Mouse (Mus musculus) heart, adult 2 months (tissue): Measurements from ENCODE around the gene Olfr1033. TPM values are rescaled to one million over a fixed set of nuclear protein-coding genes. Genes with fewer than 3 reads are reported as not detected.
A peak's percentile ranks its signal among the peaks of the same experiment; 100 is the strongest.
"Not testable (repeated sequence)": the region's sequence is repeated elsewhere in the genome, so short reads cannot be mapped to it uniquely, and the experiment has no call there.

Experiments used
- DNase-seq, 2 experiments: peaks; one replicate each; pipeline ENCODE4 v3.0.0; 2021
- H3K27ac ChIP-seq: fragments of 200-600 bp; 2 replicates; pipeline ENCODE4 v1.8.1; 2022
- H3K27me3 ChIP-seq: fragments of 200-500 bp; 2 replicates; pipeline ENCODE4 v1.6.1; 2012; ENCODE audit warnings: mild to moderate bottlenecking, low read length, inconsistent platforms, mixed read lengths; ENCODE audit not compliant: control insufficient read depth, insufficient read depth
- H3K36me3 ChIP-seq: fragments of 200-500 bp; 2 replicates; pipeline ENCODE4 v1.6.1; 2012; ENCODE audit warnings: low read length, inconsistent platforms; ENCODE audit not compliant: control insufficient read depth, insufficient read depth
- H3K4me1 ChIP-seq: fragments of 200-500 bp; 2 replicates; pipeline ENCODE4 v1.6.1; 2011; ENCODE audit warnings: low read length; ENCODE audit not compliant: control insufficient read depth, insufficient read depth
- H3K4me3 ChIP-seq: fragments of 200-600 bp; 2 replicates; pipeline ENCODE4 v1.8.1; 2022
- H3K79me2 ChIP-seq: fragments of 200-500 bp; replicated peaks from 2 replicates; pipeline ENCODE4 v1.6.1; 2012; ENCODE audit warnings: mild to moderate bottlenecking, inconsistent platforms, low read length, moderate library complexity, mixed read lengths; ENCODE audit not compliant: control insufficient read depth, insufficient read depth
- H3K9ac ChIP-seq: fragments of 200-500 bp; 2 replicates; pipeline ENCODE4 v1.6.1; 2012; ENCODE audit warnings: low read depth, mild to moderate bottlenecking, control low read depth, inconsistent platforms, low read length, mixed read lengths
- CTCF ChIP-seq: fragments of 200-600 bp; IDR thresholded peaks from 2 replicates; pipeline ENCODE4 v1.8.1; 2022; ENCODE audit warnings: antibody characterized with exemption, mild to moderate bottlenecking, moderate library complexity
- EP300 ChIP-seq: fragments of 200-500 bp; IDR thresholded peaks from 2 replicates; pipeline ENCODE4 v1.6.1; 2011; ENCODE audit warnings: low read depth, low read length, control low read depth; ENCODE audit not compliant: insufficient read depth
- POLR2A ChIP-seq: fragments of 200-500 bp; IDR thresholded peaks from 2 replicates; pipeline ENCODE4 v1.6.1; 2011; ENCODE audit warnings: mild to moderate bottlenecking, low read depth, low read length, control low read depth; ENCODE audit not compliant: insufficient read depth
- WGBS: fragments of 180-500 bp; shearing (Covaris S2); methylation state at CpG from one replicate; pipeline ENCODE4 v1.1.7; 2018; 5-methylcytosine and 5-hydroxymethylcytosine counted together
- intact Hi-C: fragments of 180-260 bp; cut with DNase I; formaldehyde crosslinking; loops from one replicate; pipeline ENCODE4 v1.15.1; 2025
- long read RNA-seq: library from polyadenylated mRNA; stranded (forward); transcript quantifications from one replicate; pipeline ENCODE4 v2.0.0, GENCODE M21; 2021
- polyA plus RNA-seq: library from polyadenylated mRNA; depleted of rRNA; stranded (reverse); fragments of >200 nt; gene quantifications from 2 replicates; pipeline ENCODE4 v1.2.3, GENCODE M21; 2012; rRNA removed
- total RNA-seq, 2 experiments: library from RNA; stranded (reverse); gene quantifications; 2 replicates each; pipeline ENCODE4 v1.2.3; 2021

The Olfr1033 gene
- total RNA-seq (1 to 10 TPM; 4.7 to 7.0 TPM), polyA plus RNA-seq (1.6 and 4.5 TPM in 2 replicates)
- long read RNA-seq, partial matches to known transcripts: 0 of 14 reads
- long read RNA-seq, other reads (novel, unspliced or antisense): 14 of 14 reads

DNA sequence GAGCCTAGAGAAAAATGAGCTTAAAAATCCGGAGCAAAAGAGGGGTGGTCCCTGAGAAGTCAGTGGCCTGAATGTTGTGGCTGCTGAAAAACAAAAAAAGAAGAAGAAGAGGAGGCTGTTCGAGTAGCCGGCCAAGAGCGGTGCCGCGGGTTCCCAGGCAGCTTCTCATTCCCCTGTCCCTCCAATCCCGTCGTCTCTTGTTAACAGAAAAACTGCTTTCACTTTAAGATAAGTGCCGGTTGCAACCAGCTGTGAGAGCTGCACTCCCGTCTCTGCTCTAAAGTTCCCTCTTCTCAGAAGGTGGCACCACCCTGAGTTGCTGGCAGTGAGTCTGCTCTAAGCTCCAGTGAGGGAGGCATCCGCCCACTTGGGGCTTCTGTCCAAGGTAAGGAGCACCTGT is at the start of gene Olfr1033:
Gene Olfr1033, plus strand, starts transcription at position 228 of the 400 bp plus-strand sequence.
- H3K36me3 ChIP-seq, intact Hi-C loops, H3K4me1 ChIP-seq, H3K79me2 ChIP-seq, H3K27me3 ChIP-seq: not testable (repeated sequence)
- WGBS: 2% methylated on average over 11 of the region's 11 CpGs
- Histone ChIP-seq H3K9ac (peak within 1 kb of the TSS; percentile 57; the same call in 1 of the 2 replicates), H3K4me3 (peak within 1 kb of the TSS; percentile 29; the same call in 1 of the 2 replicates), H3K27ac (peak within 1 kb of the TSS; percentile 41; the same call in 1 of the 2 replicates)
- DNase-seq: peak; percentile 34 to 39

DNA sequence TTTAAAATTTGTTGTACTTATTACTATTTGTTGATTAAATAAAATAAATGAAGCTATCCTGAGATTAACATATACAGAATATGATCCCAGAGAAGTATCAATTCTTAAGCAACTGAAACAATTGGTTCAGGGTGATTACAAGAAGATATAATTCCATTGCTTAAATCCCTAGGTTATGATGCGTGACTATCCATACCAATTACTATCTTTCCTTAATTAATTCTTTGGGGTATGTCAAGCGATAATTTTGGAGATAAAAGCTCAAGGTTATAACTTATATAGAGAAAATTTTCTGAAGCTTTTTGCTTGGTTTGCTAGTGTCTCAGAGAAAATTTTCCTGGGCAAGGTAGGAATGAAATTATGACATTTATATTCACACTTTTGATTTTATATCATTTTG is 46.8 kb upstream of the Olfr1033 start, which contains the start of gene Olfr1029:
Gene Olfr1029, plus strand, starts transcription at position 301 of the 400 bp plus-strand sequence.
- H3K27me3 ChIP-seq: no peaks in the 10 kb centered on the region
- no peak within 1 kb of the TSS for H3K9ac ChIP-seq
- H3K36me3 ChIP-seq: no peaks in the 10 kb centered on the region
- H3K4me3 ChIP-seq: no peak within 1 kb of the TSS
- DNase-seq: no peak
- no peak for TF ChIP-seq CTCF
- TF ChIP-seq POLR2A: no peak
- no peak for TF ChIP-seq EP300
- H3K27ac ChIP-seq: no peak within 1 kb of the TSS
- no peaks in the 10 kb centered on the region for H3K4me1 ChIP-seq
- no peaks in the 10 kb centered on the region for H3K79me2 ChIP-seq
- intact Hi-C loops: no loop called here
- 84% methylated on average over 2 of the region's 2 CpGs for WGBS

DNA sequence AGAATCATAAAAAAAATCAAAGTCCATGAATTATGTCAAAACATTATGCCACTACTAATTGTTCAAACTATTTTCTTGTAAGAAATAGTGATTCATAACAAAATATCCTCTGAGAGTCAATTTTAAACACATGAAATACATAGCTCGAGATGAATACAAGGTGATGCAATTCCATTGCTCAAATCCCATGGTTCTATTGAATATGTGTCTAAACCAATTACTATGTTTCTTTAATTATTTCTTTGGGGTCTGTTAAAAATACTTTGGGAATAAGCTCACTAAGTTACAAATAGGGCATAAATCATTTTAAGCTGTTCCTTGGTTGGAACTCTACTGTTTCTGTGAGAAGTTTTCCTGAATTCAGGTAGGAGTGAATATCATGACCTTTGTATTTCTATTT is 41.5 kb upstream of the Olfr1033 start, which contains the start of gene Olfr1030:
Gene Olfr1030, plus strand, starts transcription at position 301 of the 400 bp plus-strand sequence.
- no peaks in the 10 kb centered on the region for H3K4me1 ChIP-seq
- no peak for DNase-seq
- TF ChIP-seq CTCF: no peak
- no peak for TF ChIP-seq POLR2A
- TF ChIP-seq EP300: no peak
- H3K4me3 ChIP-seq: no peak within 1 kb of the TSS
- no peak within 1 kb of the TSS for H3K27ac ChIP-seq
- no peaks in the 10 kb centered on the region for H3K36me3 ChIP-seq
- no peaks in the 10 kb centered on the region for H3K27me3 ChIP-seq
- H3K9ac ChIP-seq: no peak within 1 kb of the TSS
- intact Hi-C loops: no loop called here
- 58% methylated on average over 1 of the region's 1 CpGs for WGBS
- no peaks in the 10 kb centered on the region for H3K79me2 ChIP-seq

DNA sequence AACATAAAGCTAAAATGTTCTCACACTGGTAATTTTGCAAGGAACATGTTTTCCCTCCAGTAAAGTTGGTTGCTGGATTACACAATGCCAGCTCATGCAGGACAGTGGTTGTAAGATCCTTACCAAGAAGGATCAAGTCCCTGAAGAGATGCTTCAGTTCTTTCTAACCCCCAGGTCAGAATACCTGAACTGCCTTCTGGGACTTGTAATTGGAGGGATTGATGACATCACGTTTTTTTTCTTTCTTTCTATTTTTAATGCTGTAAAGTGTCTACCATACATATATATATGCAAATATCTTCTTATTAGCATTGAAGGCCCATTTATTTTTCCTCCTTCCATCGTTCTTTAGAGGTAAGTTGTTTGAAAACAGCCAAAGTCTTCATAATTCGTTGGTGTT is 30.4 kb upstream of the Olfr1033 start, which contains the start of gene Olfr1031:
Gene Olfr1031, plus strand, starts transcription at position 301 of the 400 bp plus-strand sequence.
- Histone ChIP-seq H3K27ac (no peak within 1 kb of the TSS), H3K4me3 (no peak within 1 kb of the TSS), H3K4me1 (no peaks in the 10 kb centered on the region), H3K79me2 (no peaks in the 10 kb centered on the region), H3K27me3 (no peaks in the 10 kb centered on the region), H3K9ac (no peak within 1 kb of the TSS), H3K36me3 (no peaks in the 10 kb centered on the region)
- intact Hi-C loops: no loop called here
- WGBS: 38% methylated on average over 3 of the region's 3 CpGs
- DNase-seq: no peak
- no peak for TF ChIP-seq POLR2A
- TF ChIP-seq CTCF: no peak
- no peak for TF ChIP-seq EP300

DNA sequence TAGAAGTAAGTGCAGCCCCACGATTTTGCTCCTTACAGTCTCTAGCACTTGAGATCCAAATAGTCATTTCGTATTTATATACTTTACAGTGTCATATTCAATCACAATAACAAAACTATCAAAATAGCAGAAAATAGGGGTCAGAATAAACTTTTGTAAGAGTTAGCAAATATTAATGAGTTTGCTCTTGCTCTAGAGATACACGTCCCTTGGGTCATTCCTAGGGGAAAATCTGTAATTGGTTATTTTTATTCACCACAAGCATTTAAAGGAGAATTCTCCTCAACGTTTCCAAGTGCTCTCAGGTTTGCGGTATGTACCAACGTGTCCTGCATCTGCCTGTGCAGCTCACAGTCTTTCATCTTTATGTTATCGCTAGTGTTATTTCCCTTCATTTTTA is 15.2 kb upstream of the Olfr1033 start, which contains the start of gene Olfr1032:
Gene Olfr1032, plus strand, starts transcription at position 301 of the 400 bp plus-strand sequence.
- no peak for DNase-seq
- H3K27me3 ChIP-seq: no peaks in the 10 kb centered on the region

DNA sequence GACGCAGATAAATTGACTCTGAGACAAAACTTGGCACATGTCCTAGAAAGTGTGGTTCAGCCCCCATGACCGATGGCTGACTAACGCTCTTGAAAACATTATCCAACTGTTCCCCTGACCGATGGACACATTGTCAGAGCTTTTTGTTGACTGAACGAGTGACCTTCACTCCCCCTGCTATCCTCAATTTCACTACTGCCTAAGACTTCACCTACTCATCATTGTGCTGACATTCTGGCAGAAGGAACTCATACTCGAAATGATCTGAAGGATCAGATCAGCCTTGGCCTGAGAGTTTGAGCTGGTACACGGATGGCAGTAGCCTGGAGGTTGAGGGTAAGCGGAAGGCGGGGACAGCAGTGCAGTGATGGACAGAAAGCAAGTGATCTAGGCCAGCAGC is 1.1 kb downstream of the Olfr1033 start:
- WGBS: 30% methylated on average over 6 of the region's 9 CpGs
- DNase-seq, H3K27ac ChIP-seq, H3K4me3 ChIP-seq, H3K36me3 ChIP-seq, H3K9ac ChIP-seq, H3K4me1 ChIP-seq, intact Hi-C loops, H3K79me2 ChIP-seq, H3K27me3 ChIP-seq: not testable (repeated sequence)

More for the DNA sequence above, 15.2 kb upstream of the Olfr1033 start, which contains the start of gene Olfr1032:
- Histone ChIP-seq H3K9ac (no peak within 1 kb of the TSS), H3K36me3 (no peaks in the 10 kb centered on the region), H3K4me1 (no peaks in the 10 kb centered on the region), H3K79me2 (no peaks in the 10 kb centered on the region), H3K4me3 (no peak within 1 kb of the TSS), H3K27ac (no peak within 1 kb of the TSS)
- intact Hi-C loops: no loop called here
- WGBS: 74% methylated on average over 7 of the region's 7 CpGs
- TF ChIP-seq POLR2A (no peak), EP300 (no peak), CTCF (no peak)
